ENCODE assay signal across 27 mouse cellular contexts in genomic region chr2:146581220-146581619, GRCm38 (mm10).
"Had no signal": no experiment of that assay in that cellular context is flagged by ENCODE, and none has a peak within 500 bp of the region (broad histone marks: within the 10 kb centered on the region; RNA-seq: fewer than 3 reads in every experiment).

No protein-coding gene starts in this region.

- H3K4me2 ChIP-seq: embryonic facial prominence, embryonic 12.5 days; embryonic facial prominence, embryonic 13.5 days; embryonic facial prominence, embryonic 15.5 days; forebrain, embryonic 12.5 days; forebrain, embryonic 13.5 days; forebrain, embryonic 15.5 days had no signal

- H3K9me3 ChIP-seq: embryonic facial prominence, embryonic 10.5 days; embryonic facial prominence, embryonic 12.5 days; embryonic facial prominence, embryonic 13.5 days; embryonic facial prominence, embryonic 15.5 days; forebrain, embryonic 10.5 days; forebrain, embryonic 12.5 days; forebrain, embryonic 13.5 days; forebrain, embryonic 15.5 days had no signal

- H3K9ac ChIP-seq: embryonic facial prominence, embryonic 12.5 days; embryonic facial prominence, embryonic 13.5 days; embryonic facial prominence, embryonic 15.5 days; forebrain, embryonic 12.5 days; forebrain, embryonic 13.5 days; forebrain, embryonic 15.5 days; forebrain, postnatal 0 days had no signal

- H3K4me1 ChIP-seq: embryonic facial prominence, embryonic 15.5 days; forebrain, embryonic 10.5 days; forebrain, embryonic 12.5 days; forebrain, embryonic 13.5 days; forebrain, embryonic 15.5 days had no signal

- H3K4me3 ChIP-seq: embryonic facial prominence, embryonic 10.5 days; embryonic facial prominence, embryonic 12.5 days; embryonic facial prominence, embryonic 13.5 days; embryonic facial prominence, embryonic 15.5 days; erythroblast, embryonic 14.5 days; forebrain, embryonic 10.5 days; forebrain, embryonic 12.5 days; forebrain, embryonic 13.5 days; forebrain, embryonic 15.5 days; gastrocnemius, adult 2 months; heart, adult 2 months had no signal

- H3K27me3 ChIP-seq: embryonic facial prominence, embryonic 12.5 days; embryonic facial prominence, embryonic 13.5 days; embryonic facial prominence, embryonic 15.5 days; forebrain, embryonic 12.5 days; forebrain, embryonic 13.5 days; forebrain, embryonic 15.5 days had no signal

- DNase-seq: cerebellum, adult 2 months; cerebellum, adult 8-10 months; cerebellum, adult 9-10 months; cerebellum, adult 9-11 months; cerebellum, postnatal 10 days; cerebellum, postnatal 14 days; cerebellum, postnatal 25 days; cerebellum, postnatal 36 days; embryo, embryonic 11 days; forebrain, postnatal 0 days; gastrocnemius, adult 2 months; gastrocnemius, postnatal 10 days; gastrocnemius, postnatal 14 days; gastrocnemius, postnatal 25 days; gastrocnemius, postnatal 36 days; heart, adult 2 months had no signal

- ATAC-seq: forebrain, embryonic 13.5 days; forebrain, embryonic 14.5 days; forebrain, embryonic 15.5 days; forebrain, embryonic 16.5 days; forebrain, postnatal 0 days had no signal

- H3K36me3 ChIP-seq: embryonic facial prominence, embryonic 10.5 days; embryonic facial prominence, embryonic 12.5 days; embryonic facial prominence, embryonic 13.5 days; embryonic facial prominence, embryonic 15.5 days; forebrain, embryonic 10.5 days; forebrain, embryonic 12.5 days; forebrain, embryonic 15.5 days had no signal

- H3K27ac ChIP-seq: embryonic facial prominence, embryonic 10.5 days; embryonic facial prominence, embryonic 12.5 days; embryonic facial prominence, embryonic 13.5 days; embryonic facial prominence, embryonic 15.5 days; forebrain, embryonic 10.5 days; forebrain, embryonic 12.5 days; forebrain, embryonic 13.5 days; forebrain, embryonic 15.5 days; gastrocnemius, adult 2 months; heart, adult 2 months had no signal
